Mouse (Mus musculus): Measurements from ENCODE around the gene Kcnn4. TPM values are rescaled to one million over a fixed set of nuclear protein-coding genes. Genes with fewer than 3 reads are reported as not detected.

Kcnn4 gene
- polyA plus RNA-seq, 1 experiment from 2014 or later: 11.1 TPM

DNA sequence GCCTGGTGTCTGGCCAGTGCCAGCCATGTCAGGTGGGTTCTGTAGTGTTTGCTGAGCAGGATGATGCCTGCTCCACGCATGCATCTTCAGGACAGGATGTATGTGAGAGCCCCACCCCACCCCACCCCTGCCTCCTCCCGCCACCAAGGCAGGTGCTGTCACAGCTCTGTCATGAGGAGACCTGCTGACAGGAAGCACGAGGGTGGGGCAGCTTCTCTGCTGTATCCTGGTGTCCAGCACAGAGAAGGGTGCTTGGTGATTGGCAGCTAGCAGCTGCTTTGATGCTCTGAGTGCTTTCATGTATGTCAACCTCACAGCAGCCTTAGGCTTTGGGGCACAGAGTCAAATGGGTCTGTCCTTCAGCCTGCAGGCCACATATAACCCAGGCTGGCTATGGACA is 43.6 kb downstream of the Kcnn4 start:
- WGBS (ENCODE audit: missing documents): 96% methylated on average over 3 of the region's 3 CpGs
- Histone ChIP-seq H3K79me2 (ENCODE audit: inconsistent target) (no peaks in the 10 kb centered on the region), H3K36me3 (ENCODE audit: inconsistent target) (peaks cover 47% of the 10 kb centered on the region), H3K27ac (no peak overlapping the region), H3K4me3 (ENCODE audit: inconsistent target) (no peak overlapping the region)

DNA sequence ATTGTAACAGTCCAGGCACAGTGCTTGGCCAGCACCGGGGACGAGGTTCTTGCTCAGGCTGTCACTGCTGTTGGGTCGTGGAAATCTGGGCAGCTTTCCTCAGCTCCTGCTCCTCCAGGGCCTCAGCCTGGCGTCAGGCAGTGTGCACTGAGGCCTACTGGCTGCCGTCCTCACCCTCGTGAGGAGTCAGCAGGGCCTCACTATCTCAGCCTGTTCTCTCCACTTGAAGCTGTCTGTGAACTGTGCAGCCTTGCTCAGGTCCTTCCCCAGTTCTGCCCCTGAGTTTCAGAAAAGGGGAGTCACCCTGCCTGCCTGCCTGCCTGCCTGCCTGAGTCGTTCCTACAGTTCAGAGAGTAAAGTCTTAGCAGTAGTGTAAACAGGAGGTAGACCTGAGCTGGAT is 45.2 kb downstream of the Kcnn4 start:
- H3K4me3 ChIP-seq (ENCODE audit: inconsistent target): no peak overlapping the region
- 97% methylated on average over 7 of the region's 7 CpGs for WGBS (ENCODE audit: missing documents)
- H3K79me2 ChIP-seq (ENCODE audit: inconsistent target): no peaks in the 10 kb centered on the region
- peaks cover 49% of the 10 kb centered on the region for H3K36me3 ChIP-seq (ENCODE audit: inconsistent target)
- no peak overlapping the region for H3K27ac ChIP-seq

DNA sequence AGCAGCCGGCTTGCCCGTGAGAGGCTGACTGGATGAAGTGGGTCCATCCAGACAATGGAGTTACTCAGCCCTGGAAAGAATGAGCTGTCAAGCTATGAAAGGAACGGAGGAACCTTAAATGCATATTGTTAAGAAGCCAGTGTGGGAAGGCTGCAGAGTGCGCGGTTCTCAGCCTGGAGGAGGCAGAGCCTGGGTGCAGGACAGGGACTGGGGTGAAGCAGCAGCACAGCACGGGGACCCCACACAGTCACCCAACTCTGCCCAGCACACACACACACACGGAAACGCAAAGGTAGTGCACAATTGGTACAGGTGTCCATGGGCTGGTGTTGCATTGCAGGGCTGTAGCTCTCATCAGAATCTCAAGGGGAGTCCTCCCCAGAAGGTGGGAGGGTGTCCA is 49.5 kb downstream of the Kcnn4 start:
- H3K36me3 ChIP-seq (ENCODE audit: inconsistent target): peaks cover 69% of the 10 kb centered on the region
- H3K79me2 ChIP-seq (ENCODE audit: inconsistent target): no peaks in the 10 kb centered on the region
- H3K27ac ChIP-seq: no peak overlapping the region
- WGBS (ENCODE audit: missing documents): 95% methylated on average over 8 of the region's 8 CpGs
- no peak overlapping the region for H3K4me3 ChIP-seq (ENCODE audit: inconsistent target)

DNA sequence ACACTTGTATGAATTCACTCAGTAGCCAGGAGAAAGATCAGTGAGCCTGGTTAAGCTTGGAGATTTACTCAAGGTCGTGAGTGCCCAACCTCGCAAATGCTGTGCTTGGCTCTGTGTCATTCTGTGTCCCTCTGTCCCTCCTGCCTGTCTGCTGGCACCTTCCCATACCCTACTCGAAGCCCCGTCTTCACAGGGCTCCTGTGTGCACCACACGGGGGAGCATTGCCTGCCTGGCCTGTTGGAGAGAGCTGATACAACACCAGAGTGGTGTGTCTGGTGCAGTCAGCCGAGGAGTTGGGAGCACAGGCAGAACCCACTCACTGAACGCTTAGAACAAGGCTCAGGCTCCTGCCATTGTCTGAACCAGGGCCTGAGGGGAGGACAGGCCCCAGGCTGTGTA is 51.6 kb downstream of the Kcnn4 start:
- Histone ChIP-seq H3K79me2 (ENCODE audit: inconsistent target) (no peaks in the 10 kb centered on the region), H3K36me3 (ENCODE audit: inconsistent target) (peaks cover 54% of the 10 kb centered on the region), H3K4me3 (ENCODE audit: inconsistent target) (no peak overlapping the region), H3K27ac (no peak overlapping the region)
- 96% methylated on average over 7 of the region's 7 CpGs for WGBS (ENCODE audit: missing documents)

DNA sequence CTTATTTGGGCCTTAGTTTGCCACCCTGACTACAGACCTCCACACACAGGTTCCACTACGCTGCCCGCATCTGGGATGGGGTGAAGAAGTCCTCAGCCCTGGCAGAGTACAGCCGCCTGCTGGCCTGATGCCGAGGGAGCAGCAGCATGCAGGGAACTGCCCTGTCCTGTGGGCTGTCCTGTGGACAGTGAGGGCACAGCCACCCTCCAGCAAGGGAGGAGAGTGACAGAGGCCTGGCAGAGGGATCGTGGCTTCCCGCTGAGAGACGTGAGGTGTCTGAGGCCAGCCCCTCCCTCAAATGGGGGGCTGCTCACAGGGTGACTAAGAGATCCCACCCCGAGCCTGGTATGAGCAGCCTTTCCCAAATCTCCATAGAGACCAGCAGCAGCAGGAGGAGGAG is 52.2 kb downstream of the Kcnn4 start:
- 97% methylated on average over 7 of the region's 8 CpGs for WGBS (ENCODE audit: missing documents)
- Histone ChIP-seq H3K4me3 (ENCODE audit: inconsistent target) (no peak overlapping the region), H3K79me2 (ENCODE audit: inconsistent target) (no peaks in the 10 kb centered on the region), H3K36me3 (ENCODE audit: inconsistent target) (peaks cover 50% of the 10 kb centered on the region), H3K27ac (no peak overlapping the region)

DNA sequence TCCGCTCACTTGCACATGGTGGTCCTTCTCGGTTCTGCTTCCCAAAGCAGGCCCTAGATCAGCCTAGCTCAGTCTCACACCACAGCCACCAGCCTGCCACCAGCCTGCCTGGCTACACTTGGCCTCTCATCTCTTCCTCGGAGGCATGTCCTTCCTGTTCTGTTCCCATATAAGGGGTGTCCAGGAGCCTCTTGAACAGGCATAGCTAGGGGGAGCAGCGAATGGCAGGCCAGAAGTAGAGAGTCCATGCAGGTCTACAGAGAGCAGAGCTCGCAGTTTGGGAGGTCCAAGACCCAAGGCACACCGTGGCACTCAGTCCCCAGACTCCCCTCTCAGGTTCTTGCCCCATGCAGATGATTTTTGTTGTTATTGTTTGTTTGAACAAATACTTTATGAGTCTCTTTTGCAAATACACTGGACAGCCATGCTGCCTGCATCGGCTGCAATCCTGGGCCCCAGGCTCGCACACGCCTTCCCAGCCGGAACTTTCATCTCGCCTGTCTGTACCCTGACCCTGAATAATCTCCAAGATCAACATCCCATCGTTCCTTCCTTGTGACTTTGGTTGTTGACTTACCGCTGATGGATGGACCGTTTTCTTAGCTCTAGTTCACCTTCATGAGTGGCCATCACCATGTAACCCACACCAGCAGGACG is 53.2 kb downstream of the Kcnn4 start:
- 94% methylated on average over 15 of the region's 15 CpGs for WGBS (ENCODE audit: missing documents)
- Histone ChIP-seq H3K36me3 (ENCODE audit: inconsistent target) (peaks cover 43% of the 10 kb centered on the region), H3K4me3 (ENCODE audit: inconsistent target) (no peak overlapping the region), H3K79me2 (ENCODE audit: inconsistent target) (no peaks in the 10 kb centered on the region), H3K27ac (no peak overlapping the region)

DNA sequence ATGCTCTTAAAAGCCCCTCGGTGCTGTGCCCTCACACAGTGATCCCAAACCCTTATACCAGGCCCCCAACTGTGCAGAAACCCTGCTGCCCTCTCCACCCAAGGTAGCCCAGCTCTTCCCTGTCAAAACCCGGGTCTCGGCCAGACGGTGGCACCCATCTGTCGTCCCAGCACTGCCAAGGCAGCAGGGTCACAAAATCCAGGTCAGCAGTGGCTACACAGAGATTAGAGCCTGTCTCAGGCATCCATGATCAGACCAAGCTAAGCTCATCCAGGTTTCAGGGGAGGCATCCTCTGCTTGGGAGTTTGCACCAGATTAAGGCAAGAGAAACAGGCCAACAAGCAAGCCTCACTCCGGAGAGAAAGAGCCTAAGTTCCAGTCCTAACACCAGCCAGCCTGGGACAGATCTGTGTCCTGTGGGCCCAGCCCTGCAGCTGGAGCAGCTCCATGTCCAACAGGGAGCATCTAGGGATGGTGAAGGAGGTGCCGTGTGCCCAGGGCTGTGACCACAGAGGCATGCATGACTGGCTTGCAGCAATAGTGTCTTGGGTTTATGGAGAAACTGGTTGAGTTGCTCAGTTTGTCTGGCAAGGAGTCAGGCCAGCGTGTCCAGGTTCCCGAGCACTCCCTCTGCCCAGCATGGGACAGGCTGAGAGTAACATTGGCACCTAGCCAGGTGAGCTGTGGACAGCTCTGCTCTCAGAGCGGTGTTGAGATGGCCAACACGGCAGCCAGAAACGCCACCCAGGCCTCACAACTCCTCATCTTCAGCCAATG is 54.1 kb downstream of the Kcnn4 start:
- no peaks in the 10 kb centered on the region for H3K79me2 ChIP-seq (ENCODE audit: inconsistent target)
- WGBS (ENCODE audit: missing documents): 92% methylated on average over 12 of the region's 12 CpGs
- no peak overlapping the region for H3K27ac ChIP-seq
- H3K36me3 ChIP-seq (ENCODE audit: inconsistent target): peaks cover 40% of the 10 kb centered on the region
- H3K4me3 ChIP-seq (ENCODE audit: inconsistent target): no peak overlapping the region

DNA sequence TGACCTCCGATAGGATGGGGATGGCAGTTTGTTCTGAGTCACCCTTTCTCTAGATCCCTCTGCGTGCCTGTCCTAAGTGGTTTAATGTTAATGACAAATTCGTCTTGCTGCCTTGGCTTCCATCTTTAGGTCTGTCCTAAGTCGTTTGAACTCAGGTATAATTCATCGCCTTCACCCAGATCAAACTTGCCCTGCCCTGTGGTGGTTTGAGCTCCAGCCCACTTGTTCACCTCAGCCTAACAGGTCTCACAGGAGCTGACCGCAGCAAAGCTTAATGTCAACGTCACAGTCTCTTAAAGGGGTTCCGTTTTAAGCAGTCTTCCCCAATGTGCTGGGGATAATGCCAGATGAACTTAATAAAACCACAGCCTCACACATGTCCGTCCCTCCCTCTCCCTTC is 55.9 kb downstream of the Kcnn4 start:
- Histone ChIP-seq H3K79me2 (ENCODE audit: inconsistent target) (no peaks in the 10 kb centered on the region), H3K36me3 (ENCODE audit: inconsistent target) (peaks cover 23% of the 10 kb centered on the region), H3K4me3 (ENCODE audit: inconsistent target) (no peak overlapping the region), H3K27ac (no peak overlapping the region)
- WGBS (ENCODE audit: missing documents): 94% methylated on average over 9 of the region's 9 CpGs

DNA sequence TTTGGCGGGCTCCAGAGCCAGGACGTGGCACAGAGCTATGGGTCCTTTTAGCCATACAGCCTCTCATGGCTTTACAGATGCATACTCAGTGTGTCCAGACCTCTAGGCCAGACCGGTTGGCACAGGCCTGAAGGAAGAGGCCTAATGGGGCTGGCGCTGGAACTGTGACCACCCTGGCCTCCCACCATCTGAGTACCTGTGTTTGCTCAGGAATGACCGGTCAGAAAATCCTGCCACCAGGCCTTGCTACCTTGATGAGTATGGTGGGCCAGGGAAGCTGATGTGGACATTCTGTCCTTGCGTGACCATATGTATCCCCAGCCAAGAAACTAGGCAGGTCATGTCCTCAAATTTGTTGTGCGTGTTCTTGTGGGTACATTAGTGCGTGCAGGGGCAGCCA is 57.1 kb downstream of the Kcnn4 start:
- H3K36me3 ChIP-seq (ENCODE audit: inconsistent target): peaks cover 11% of the 10 kb centered on the region
- no peak overlapping the region for H3K27ac ChIP-seq
- no peak overlapping the region for H3K4me3 ChIP-seq (ENCODE audit: inconsistent target)
- H3K79me2 ChIP-seq (ENCODE audit: inconsistent target): no peaks in the 10 kb centered on the region
- 99% methylated on average over 7 of the region's 8 CpGs for WGBS (ENCODE audit: missing documents)

DNA sequence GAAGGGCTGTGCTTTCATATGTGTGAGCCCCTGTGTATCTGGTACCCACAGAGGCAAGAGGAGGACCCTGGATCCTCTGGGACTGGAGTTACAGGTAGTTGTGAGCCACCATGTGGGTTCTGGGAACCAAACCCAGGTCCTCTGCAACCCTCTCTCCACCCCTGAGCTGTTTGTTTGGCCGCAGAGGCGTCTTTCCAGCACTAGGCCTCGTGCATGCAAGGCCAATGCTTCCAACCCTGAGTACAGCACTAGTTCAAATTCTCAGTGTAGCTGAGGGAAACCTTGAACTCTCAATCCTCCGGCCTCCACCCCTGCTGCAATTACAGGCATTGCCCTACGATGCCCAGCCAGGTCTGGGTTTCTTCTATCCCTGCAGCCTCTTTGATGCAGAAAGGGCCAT is 58.7 kb downstream of the Kcnn4 start:
- H3K36me3 ChIP-seq (ENCODE audit: inconsistent target): no peaks in the 10 kb centered on the region
- WGBS (ENCODE audit: missing documents): 93% methylated on average over 5 of the region's 5 CpGs
- no peak overlapping the region for H3K4me3 ChIP-seq (ENCODE audit: inconsistent target)
- no peak overlapping the region for H3K27ac ChIP-seq
- H3K79me2 ChIP-seq (ENCODE audit: inconsistent target): no peaks in the 10 kb centered on the region

DNA sequence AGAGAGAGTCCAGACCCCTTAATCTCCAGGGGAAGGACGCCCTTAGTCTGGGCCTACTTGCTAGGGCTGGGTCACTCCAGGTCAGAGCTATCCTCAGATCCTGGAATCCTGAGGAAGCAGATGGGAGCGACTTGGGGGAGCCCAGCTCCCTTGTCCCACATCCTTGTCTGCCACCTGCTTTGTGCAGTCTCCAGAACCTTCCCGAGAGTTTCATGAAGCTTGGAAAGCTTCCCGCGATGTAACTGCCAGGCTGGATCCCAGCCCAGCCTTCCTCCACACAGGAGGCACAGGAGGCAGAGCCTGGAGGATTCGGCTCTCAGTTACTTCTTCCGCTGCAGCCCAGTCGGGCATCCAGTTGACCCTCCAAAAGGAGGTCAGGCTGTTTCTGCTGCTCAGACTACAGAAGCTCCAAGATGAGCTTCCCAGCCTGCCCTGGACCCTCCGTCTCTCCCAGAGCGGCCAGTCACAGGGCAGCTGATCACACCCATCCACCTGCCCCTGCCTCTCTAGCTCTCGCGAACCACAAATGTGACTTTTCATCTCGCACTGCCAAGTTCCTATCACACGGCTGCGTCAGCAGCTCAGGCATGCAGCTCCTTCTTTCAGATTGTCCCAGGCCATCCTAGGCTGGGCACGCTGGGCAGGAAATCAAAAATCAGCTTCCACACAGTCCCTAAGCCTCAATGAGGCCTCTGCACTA is 59.5 kb downstream of the Kcnn4 start:
- Histone ChIP-seq H3K79me2 (ENCODE audit: inconsistent target) (no peaks in the 10 kb centered on the region), H3K4me3 (ENCODE audit: inconsistent target) (no peak overlapping the region), H3K27ac (no peak overlapping the region), H3K36me3 (ENCODE audit: inconsistent target) (no peaks in the 10 kb centered on the region)
- 92% methylated on average over 16 of the region's 16 CpGs for WGBS (ENCODE audit: missing documents)

DNA sequence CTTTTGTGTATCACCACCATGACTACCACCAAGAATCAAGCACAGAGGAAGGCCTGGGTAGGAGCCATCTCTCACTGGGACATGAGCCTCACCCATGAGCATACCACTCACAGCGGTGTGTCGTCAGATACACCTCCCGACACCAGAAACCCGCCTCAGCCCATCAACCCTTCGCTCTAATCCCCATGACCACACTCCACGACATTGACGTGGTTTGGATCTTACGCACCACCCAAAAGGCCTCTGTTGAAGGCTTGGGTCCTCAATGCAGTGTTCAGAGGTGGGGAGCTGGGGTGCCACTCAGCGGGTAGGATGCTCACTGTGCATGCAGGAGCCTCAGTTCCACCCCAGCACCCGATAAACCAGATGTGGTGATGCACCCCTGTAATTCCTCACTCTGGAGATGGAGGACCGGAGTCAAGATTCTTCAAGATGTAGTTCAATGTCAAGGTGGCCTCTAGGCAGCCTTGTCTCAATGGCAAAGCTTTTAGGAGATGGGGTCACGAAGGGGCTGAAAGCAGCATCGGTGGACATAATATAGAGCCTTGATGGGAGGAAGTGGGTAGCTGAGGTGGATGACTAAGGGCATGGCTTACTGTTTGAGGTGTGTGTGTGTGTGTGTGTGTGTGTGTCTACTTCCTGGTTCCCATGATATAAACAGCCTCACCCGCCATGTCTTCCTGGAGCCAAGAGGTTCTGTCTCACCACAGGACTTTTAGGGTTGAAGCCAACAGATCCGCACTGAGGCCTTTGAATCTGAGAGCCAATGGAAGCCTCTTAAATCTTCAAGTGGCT is 60.7 kb downstream of the Kcnn4 start:
- H3K4me3 ChIP-seq (ENCODE audit: inconsistent target): no peak overlapping the region
- 85% methylated on average over 8 of the region's 15 CpGs for WGBS (ENCODE audit: missing documents)
- H3K27ac ChIP-seq: no peak overlapping the region
- no peaks in the 10 kb centered on the region for H3K79me2 ChIP-seq (ENCODE audit: inconsistent target)
- H3K36me3 ChIP-seq (ENCODE audit: inconsistent target): no peaks in the 10 kb centered on the region

DNA sequence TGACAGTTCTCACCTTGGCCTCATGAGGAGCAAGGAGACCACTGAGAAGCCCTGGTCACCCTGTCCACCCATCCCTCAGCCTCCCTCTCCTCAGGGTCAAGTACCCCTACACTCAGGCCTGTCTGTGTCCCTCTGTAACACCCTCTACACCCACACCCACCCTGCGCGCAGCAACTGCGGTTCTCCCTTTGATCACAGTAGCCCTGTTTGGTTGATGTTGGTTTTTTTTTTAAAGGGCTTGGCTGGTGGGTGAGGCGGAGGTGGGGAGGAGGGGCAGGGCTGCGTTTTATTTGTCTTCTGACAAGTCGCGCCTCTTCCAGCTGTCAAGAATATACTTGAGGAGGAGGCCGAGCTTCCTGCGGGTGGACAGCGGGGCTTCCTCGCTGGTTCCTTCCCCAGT is 61.6 kb downstream of the Kcnn4 start:
- Histone ChIP-seq H3K36me3 (ENCODE audit: inconsistent target) (no peaks in the 10 kb centered on the region), H3K79me2 (ENCODE audit: inconsistent target) (no peaks in the 10 kb centered on the region), H3K27ac (no peak overlapping the region), H3K4me3 (ENCODE audit: inconsistent target) (no peak overlapping the region)
- WGBS (ENCODE audit: missing documents): 95% methylated on average over 11 of the region's 11 CpGs

DNA sequence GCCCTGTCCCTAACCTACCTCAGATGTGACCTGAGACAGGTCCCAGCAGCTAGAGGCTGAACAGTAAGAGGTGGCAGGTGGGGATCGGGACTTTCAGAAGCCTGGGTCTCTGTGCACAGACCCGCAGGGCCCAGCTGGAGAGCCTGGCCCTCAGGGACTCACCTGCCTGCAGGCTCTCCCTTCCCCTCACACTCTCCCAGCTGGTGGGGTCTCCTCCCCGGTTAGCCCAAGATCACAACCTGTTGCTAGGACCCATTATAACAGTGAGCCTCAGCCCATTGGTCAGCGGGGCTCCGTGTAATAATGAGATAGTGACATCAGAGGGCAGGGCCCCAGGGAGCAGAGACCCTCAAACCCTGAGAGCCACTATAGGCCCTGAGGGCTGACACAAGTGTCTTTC is 65.2 kb downstream of the Kcnn4 start:
- Histone ChIP-seq H3K4me3 (ENCODE audit: inconsistent target) (no peak overlapping the region), H3K27ac (no peak overlapping the region), H3K36me3 (ENCODE audit: inconsistent target) (no peaks in the 10 kb centered on the region), H3K79me2 (ENCODE audit: inconsistent target) (no peaks in the 10 kb centered on the region)
- 100% methylated on average over 5 of the region's 5 CpGs for WGBS (ENCODE audit: missing documents)
